ENCODE assay signal across 8 mouse cellular contexts in genomic region chr6:100834489-100835160, GRCm38 (mm10). TPM values are rescaled to one million over a fixed set of nuclear protein-coding genes. Genes with fewer than 3 reads are reported as not detected.
DNase-seq lines count a peak whose midpoint lies in the region; TF ChIP-seq lines count a peak whose summit lies in the region.

No protein-coding gene starts in this region.

- H3K4me3 ChIP-seq in ES-E14 (ENCODE audit: insufficient read depth in 1 of 2, low read depth in 1 of 2, low read length in 2 of 2, poor library complexity in 1 of 2, severe bottlenecking in 1 of 2) (peak overlapping the region; percentile 92 to 100), macrophage (ENCODE audit: inconsistent target) (peak overlapping the region; percentile 60)

- no peak overlapping the region for H3K27ac ChIP-seq in ES-E14 (ENCODE audit: insufficient read depth, low read depth, low read length, poor library complexity, severe bottlenecking)
- no peak overlapping the region for H3K27ac ChIP-seq in macrophage

- no peaks in the 10 kb centered on the region for H3K9me3 ChIP-seq in ES-E14 (ENCODE audit: control insufficient read depth, insufficient read depth, low read depth, low read length)

- peak overlapping the region; percentile 100; the same call in 1 of the 2 replicates for H3K9ac ChIP-seq in ES-E14 (ENCODE audit: insufficient read depth, low read depth, low read length, poor library complexity, severe bottlenecking)

- peaks cover 57% of the 10 kb centered on the region for H3K79me2 ChIP-seq in macrophage (ENCODE audit: inconsistent target)

- intact Hi-C loops in heart, postnatal 36 days (cut with DNase I) = no loop called here

- H3K36me3 ChIP-seq in ES-E14 (ENCODE audit: control insufficient read depth, insufficient read depth, low read length, poor library complexity, severe bottlenecking) (peaks cover 16% of the 10 kb centered on the region), macrophage (ENCODE audit: inconsistent target) (peaks cover 28% of the 10 kb centered on the region; the same call in 1 of the 2 replicates)

- in situ Hi-C loops in ES-E14 (cut with MboI; ENCODE audit: low sequenced_read_pairs in 2 of 2, unreplicated experiment in 2 of 2) = no loop called here

- DNase-seq in heart, adult 11 months = peak; percentile 72
- DNase-seq in heart, postnatal 36 days = no peak
- DNase-seq in ES-E14 (ENCODE audit: low read depth, low spot score) = no peak
- peak; percentile 26 for DNase-seq in forelimb bud, embryonic 11.5 days (ENCODE audit: low read depth, low spot score)
- no peak for DNase-seq in adrenal gland, postnatal 25 days
- no peak for DNase-seq in layer of hippocampus, postnatal 25 days (ENCODE audit: extremely low spot score in 1 of 2, low spot score in 1 of 2)
- no peak for DNase-seq in embryo, embryonic 9.5 days (ENCODE audit: extremely low spot score)

- H3K4me1 ChIP-seq in ES-E14 (ENCODE audit: control insufficient read depth in 2 of 2, insufficient read depth in 2 of 2, low read length in 2 of 2, poor library complexity in 1 of 2) = no peaks in the 10 kb centered on the region; a peak in 1 of 4 replicates

- WGBS in macrophage (ENCODE audit: missing documents) = 55% methylated on average over 9 of the region's 9 CpGs

TF ChIP-seq in ES-E14, 5 proteins besides CTCF, POLR2A, EP300 and RAD21:
- no peak for TF ChIP-seq ZC3H11A (IDR thresholded peaks at IDR 0.05; ENCODE audit: borderline replicate concordance, low read depth, low read length)
- TF ChIP-seq CHD2 (IDR thresholded peaks at IDR 0.05; ENCODE audit: low read depth, low read length) = no peak
- TF ChIP-seq HCFC1 (IDR thresholded peaks at IDR 0.05; ENCODE audit: borderline replicate concordance, insufficient read depth, low read length) = no peak
- TF ChIP-seq ZNF384 (IDR thresholded peaks at IDR 0.05; ENCODE audit: low read depth, low read length) = no peak
- TF ChIP-seq MAFK (IDR thresholded peaks at IDR 0.05; ENCODE audit: insufficient read depth, low read depth, low read length) = no peak

RNA-seq across cellular contexts. Expression of gene Ppp4r2, which starts 1.2 kb away (rescaled TPM):
- 10 to 100 TPM; 46.4 to 47.8 TPM for total RNA-seq in heart, postnatal 36 days (2021)
- 66.8 and 75.3 TPM in 2 replicates for total RNA-seq in ES-E14 (2012; rRNA removed)
- 100 to 1,000 TPM in 19 of 26 experiments, 10 to 100 TPM in 7; 74.0 to 467 (median 141) TPM for total RNA-seq in macrophage (2018; cell fraction: chromatin; rRNA removed)
- 100 to 1,000 TPM in 8 of 26 experiments, 10 to 100 TPM in 18; 59.1 to 182 (median 77.3) TPM for total RNA-seq in macrophage (2018; cell fraction: cytosol; rRNA removed)
- 100 to 1,000 TPM in 20 of 26 experiments, 10 to 100 TPM in 6; 74.2 to 335 (median 141) TPM for total RNA-seq in macrophage (2018; cell fraction: nucleus; rRNA removed)
- polyA plus RNA-seq in macrophage (2018) = 40.3 to 54.3 TPM (median 46.9 TPM) in 3 replicates
- total RNA-seq in adrenal gland, postnatal 25 days (2021) = 71.3 and 86.9 TPM in 2 replicates
- total RNA-seq in layer of hippocampus, postnatal 25 days (2021) = 10 to 100 TPM; 73.4 to 80.7 TPM

Comparison
In these comparisons a context has a peak if more than half of its experiments do, and no peak if none do; other contexts are left out.
1. DNase-seq: peak in heart, adult 11 months (single experiment) and forelimb bud, embryonic 11.5 days (single experiment); none in heart, postnatal 36 days (0 of 2), ES-E14 (single experiment), adrenal gland, postnatal 25 days (single experiment), layer of hippocampus, postnatal 25 days (0 of 2) and embryo, embryonic 9.5 days (single experiment).